Mouse (Mus musculus) right cerebral cortex, postnatal 14 days (tissue): ENCODE measurements around the gene Gm38431.

Experiments
- DNase-seq: peaks from one replicate; pipeline ENCODE4 v3.0.0; 2022

Gm38431 gene

GRCm38 (mm10) chr9:21091707-21092320 is at the start of gene Gm38431, which contains the start of gene Raver1:
Gm38431 (minus strand) TSS chr9:21091997.
Raver1 (minus strand) TSS chr9:21092008.
- peak; percentile 97 for DNase-seq

GRCm38 (mm10) chr9:21138386-21138785 is 46.6 kb upstream of the Gm38431 start:
- no peak for DNase-seq

DNA sequence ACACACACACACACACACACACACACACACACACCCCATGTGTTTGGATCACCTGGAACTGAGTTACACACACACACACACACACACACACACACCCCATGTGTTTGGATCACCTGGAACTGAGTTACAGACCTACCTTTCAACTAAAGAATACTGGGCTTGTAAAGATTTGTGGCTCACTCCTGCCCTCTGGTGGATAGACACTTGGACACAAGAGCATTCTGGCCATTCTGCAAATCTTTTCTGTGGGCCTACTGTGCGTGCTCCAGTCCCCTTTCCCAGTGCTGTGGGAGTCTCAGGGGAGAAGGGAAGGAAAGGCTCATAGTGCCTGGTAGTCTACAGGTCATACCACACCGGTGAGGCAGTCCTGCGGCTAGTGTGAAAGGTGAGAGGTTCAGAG is 45.4 kb upstream of the Gm38431 start:
- DNase-seq: peak; percentile 65

DNA sequence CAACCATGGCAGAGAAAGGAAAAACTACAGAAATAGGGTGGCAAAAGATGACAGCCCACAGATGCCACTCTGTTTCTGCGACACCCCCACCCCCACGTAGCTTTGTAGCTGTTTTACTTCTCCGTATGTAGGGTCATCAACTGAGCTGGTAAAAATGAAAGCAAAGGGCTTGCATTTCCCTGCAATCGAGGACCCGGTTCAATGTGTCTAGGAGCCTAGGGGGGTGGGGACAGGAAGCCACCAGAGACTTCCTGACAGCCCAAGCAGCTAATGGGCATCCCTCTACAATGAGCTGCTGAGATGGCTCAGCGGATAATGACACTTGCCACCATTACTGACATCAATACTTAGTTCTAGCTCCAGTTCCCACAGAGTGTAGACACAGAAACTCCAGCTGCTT is 44.6 kb upstream of the Gm38431 start:
- no peak for DNase-seq

DNA sequence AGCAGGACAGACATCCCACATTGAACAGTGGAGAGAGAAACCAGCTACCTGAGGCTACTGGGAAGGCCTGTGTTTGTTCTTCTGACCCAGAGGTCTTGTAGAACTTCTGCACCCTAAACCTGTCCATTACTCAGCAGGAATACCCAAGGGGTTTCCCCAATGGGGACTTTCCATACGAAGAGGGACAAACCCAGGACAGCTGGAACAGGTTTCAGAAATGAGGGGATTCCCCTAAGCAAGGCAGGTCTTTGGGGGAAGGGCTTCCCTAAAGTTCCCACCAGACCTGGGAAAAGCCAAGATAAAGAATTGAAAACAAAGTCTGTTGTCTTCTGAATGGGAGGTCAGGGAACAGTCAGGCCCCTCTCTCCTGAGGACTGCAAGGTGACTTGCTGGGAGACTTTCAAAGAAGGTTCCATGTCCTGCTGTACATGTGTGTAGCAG is 44.2 kb upstream of the Gm38431 start:
- DNase-seq: no peak

DNA sequence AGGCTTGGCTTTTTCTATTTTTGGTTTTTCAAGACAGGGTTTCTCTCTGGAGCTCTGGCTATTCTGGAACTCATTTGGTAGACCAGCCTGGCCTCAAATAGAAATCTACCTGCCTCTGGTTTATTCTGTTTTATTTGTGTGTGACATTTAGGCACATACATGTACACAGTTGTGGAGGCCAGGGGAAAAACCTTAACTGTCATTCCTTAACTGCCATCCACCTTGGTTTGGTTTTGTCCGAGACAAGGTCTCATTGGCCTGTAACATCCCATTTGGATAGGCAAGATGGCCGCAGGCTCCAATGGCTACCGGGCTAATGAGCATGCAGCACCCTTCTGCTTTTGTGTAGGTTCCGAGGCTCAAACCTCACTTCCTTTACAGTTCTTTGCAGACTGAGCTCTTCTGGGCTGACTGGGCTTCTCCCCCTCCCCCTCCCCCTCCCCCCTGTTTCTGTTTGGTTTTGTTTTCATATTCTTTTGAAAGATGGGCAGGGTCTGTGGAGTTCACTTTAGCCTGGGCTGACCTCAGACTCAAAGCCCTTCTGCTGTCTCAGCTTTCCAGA is 43.6 kb upstream of the Gm38431 start:
- DNase-seq: no peak

DNA sequence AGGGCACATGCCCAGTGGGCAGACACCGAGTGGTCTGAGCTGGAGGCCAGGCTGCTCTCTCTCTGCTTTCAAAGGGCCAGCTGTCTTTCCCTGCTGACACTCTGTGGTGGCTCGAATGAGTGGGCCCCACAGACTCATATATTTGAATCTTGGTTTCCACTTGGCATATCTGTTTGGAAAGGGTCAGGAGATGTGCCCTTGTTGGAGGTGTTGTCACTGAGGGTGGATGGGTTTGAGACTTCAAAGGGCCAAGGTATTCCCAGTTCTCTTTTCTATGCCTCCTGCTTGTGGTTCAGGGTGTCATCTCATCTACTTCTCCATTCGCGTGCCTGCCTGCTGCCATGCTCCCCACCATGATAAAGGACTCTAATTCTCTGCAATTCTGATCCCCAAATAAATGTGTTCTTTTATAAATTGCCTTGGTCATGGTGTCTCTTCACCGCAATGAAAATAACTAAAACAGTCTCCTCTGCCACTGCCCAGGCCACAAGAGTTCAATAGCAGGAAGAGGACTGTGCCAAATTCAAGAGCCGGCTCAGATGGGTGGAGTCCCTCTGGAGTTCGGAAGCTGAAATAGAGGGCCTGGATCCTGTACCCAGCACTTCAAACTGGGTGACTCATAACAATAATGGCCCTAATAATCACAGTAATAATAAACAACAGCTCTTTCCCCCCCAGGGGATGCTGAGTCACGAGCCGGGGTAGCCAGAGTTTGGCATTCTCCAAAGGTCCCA is 43.0 kb upstream of the Gm38431 start:
- DNase-seq: no peak

- no peak for DNase-seq
These were observed 41.4 kb upstream of the Gm38431 start for GRCm38 (mm10) chr9:21133064-21133707.

GRCm38 (mm10) chr9:21132102-21132775 is 40.4 kb upstream of the Gm38431 start:
- no peak for DNase-seq

GRCm38 (mm10) chr9:21131059-21131956 is 39.5 kb upstream of the Gm38431 start, which contains the start of gene Tyk2:
Tyk2 (minus strand) TSS chr9:21131243.
- DNase-seq: peak; percentile 90

DNA sequence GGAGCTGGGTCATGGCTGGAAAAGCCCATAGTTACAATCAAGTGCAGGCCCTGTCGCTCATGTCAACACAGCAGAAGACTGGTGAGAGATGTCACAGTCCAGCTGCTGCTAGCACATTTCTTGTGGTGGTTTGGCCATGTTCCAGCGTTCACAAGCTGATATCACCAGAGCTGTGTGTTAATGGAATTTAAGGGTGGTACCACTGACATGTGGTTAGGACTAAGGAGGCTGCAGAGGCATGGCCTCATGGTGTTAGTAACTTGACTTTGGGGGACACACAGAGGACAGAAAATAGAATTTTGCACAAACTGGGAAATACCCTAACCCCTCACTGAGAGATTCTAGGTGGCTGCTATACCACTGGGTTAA is 34.4 kb upstream of the Gm38431 start:
- no peak for DNase-seq

- no peak for DNase-seq
These were observed 33.9 kb upstream of the Gm38431 start for GRCm38 (mm10) chr9:21125502-21126258.

DNA sequence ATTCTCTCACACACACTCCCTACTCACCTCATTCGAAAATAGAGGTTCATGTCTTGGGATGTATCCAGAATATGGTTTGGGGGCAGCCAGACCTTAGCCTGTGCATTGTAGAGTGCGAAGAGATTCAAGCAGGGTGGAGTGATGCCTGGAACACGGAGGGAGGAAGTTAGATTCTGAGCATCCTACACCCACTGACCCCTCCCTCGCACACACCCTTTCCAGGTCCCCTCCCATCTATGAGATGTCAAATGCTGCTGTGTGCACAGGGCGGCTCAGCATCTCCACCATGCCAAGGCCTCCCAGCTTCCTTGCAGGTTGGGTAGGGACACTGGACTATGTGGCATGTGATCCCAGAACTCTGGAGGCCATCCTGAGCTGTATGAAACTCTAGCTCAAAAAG is 33.0 kb upstream of the Gm38431 start:
- DNase-seq: no peak

GRCm38 (mm10) chr9:21121483-21121882 is 29.7 kb upstream of the Gm38431 start:
- DNase-seq: no peak

DNA sequence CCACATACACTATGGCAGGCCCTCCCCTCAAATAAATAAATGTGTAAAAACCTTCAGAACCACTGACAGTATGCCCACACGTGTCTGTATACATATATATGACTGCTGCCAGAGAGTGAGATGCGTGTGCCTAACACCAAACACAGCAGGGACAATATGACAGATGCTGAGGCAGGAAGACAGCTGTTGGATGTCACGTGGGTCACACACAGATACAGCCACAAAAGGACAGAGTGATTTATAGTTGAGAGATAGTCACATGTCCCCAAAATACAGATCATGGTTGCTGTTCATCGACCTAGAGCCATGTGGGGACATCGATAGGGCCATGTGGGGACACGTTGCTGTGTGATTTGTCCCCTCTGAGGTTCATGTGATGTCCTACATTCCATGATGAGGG is 25.3 kb upstream of the Gm38431 start:
- no peak for DNase-seq

GRCm38 (mm10) chr9:21115105-21115504 is 23.3 kb upstream of the Gm38431 start:
- no peak for DNase-seq

DNA sequence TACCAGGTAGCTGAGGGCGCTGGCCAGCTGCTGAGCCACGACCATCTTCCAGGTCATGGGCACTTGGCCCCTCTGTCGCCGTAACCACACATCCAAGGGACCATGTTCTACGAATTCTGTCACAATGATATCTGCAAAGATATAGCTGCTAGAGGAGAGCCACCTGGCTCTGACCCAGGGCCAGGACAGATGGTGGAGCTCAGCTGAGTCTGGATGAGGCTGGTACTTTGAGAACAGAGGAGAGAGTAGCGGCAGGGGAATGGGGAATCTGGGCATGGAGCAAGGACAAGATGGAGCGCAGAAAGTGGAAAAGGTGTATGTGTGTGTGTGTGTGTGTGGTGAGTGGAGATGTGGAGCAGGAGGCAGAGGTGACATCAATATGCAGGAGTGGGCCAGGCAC is 22.4 kb upstream of the Gm38431 start:
- DNase-seq: no peak

DNA sequence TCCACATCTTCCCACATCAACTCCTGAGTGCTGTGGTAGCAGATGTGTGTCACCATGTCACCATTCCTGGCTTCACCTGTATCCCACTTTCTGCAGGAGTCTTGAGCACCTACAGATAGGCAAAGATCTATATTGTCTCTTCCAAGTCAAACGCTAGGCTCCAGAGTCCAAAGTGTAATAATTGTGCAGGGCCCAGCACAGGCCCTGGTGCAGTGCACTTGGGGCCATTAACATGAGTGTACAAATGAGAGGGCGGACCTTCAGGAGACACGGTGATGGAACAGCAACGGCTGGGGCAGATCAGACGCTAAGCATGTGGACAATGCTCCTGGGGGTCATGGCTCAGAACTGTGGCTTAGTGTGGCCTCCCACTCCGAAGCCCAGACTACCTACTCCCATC is 22.0 kb upstream of the Gm38431 start:
- DNase-seq: no peak

- no peak for DNase-seq
These were observed 15.9 kb upstream of the Gm38431 start for GRCm38 (mm10) chr9:21107607-21108237.

- no peak for DNase-seq
These were observed 14.2 kb upstream of the Gm38431 start for GRCm38 (mm10) chr9:21105760-21106564.
